Mouse (Mus musculus): Measurements from ENCODE around the gene Rpl9-ps1.

DNA sequence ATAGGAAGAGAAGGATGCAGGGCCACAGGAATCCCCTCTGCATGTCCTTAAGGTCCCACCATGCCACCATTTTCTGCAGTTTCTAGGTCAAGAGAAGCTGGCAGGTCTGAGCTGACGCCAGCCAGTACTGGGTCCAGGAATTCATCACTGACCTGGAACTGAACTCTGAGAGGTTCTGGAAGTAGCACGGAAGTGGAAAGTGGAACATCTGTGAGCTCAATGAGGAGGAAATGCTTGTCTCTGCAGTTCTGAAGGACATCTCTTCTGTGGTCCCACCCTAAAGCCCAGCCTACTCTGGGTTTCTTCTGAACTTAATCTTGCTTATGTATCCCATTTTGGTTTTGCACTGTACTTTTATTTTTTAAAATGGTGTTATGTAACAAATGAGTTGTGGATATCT lies 14.4 kb downstream of the Rpl9-ps1 start:
- no peak for TF ChIP-seq POLR2A (IDR thresholded peaks at IDR 0.05; ENCODE audit: insufficient read length, low read depth)
- TF ChIP-seq TCF12 (IDR thresholded peaks at IDR 0.05; ENCODE audit: insufficient read depth, poor library complexity, severe bottlenecking): no peak
- no peak for TF ChIP-seq POLR2AphosphoS2 (IDR thresholded peaks at IDR 0.05; ENCODE audit: insufficient read length, low read depth)
- no peak for TF ChIP-seq CEBPB (IDR thresholded peaks at IDR 0.05; ENCODE audit: insufficient read depth, poor library complexity, severe bottlenecking)
- no peak for TF ChIP-seq MAX (IDR thresholded peaks at IDR 0.05; ENCODE audit: low read depth)
- TF ChIP-seq SRF (IDR thresholded peaks at IDR 0.05; ENCODE audit: control insufficient read depth, insufficient read length, low read depth): no peak
- TF ChIP-seq E2F4 (IDR thresholded peaks at IDR 0.05; ENCODE audit: insufficient read depth): no peak
- TF ChIP-seq USF1 (IDR thresholded peaks at IDR 0.05; ENCODE audit: low read depth): no peak
- TF ChIP-seq REST (IDR thresholded peaks at IDR 0.05; ENCODE audit: insufficient read depth, insufficient read length): no peak
- TF ChIP-seq MYOD1 (IDR thresholded peaks at IDR 0.05; ENCODE audit: control insufficient read depth in 1 of 3, insufficient read length in 2 of 3, low read depth in 2 of 3): no peak
- TF ChIP-seq MYOG (IDR thresholded peaks at IDR 0.05; ENCODE audit: control insufficient read depth in 1 of 3, insufficient read depth in 1 of 3, insufficient read length in 2 of 3, low read depth in 2 of 3): no peak
